21 mouse cellular contexts compared by ENCODE assay signal in genomic region chr16:34950935-34951334, GRCm38 (mm10).
"Had no signal": no experiment of that assay in that cellular context is flagged by ENCODE, and none has a peak within 500 bp of the region (broad histone marks: within the 10 kb centered on the region; RNA-seq: fewer than 3 reads in every experiment).

No protein-coding gene starts in this region.

- H3K36me3 ChIP-seq: liver, embryonic 15.5 days; midbrain, embryonic 12.5 days; midbrain, embryonic 15.5 days; neural tube, embryonic 12.5 days had no signal

- H3K4me1 ChIP-seq: limb, embryonic 13.5 days; liver, embryonic 15.5 days; midbrain, embryonic 12.5 days; midbrain, embryonic 15.5 days; neural tube, embryonic 15.5 days had no signal

- ATAC-seq: liver, embryonic 12.5 days; midbrain, embryonic 15.5 days had no signal

- H3K4me3 ChIP-seq: layer of hippocampus, adult 2 months; limb, embryonic 10.5 days; limb, embryonic 13.5 days; liver, embryonic 12.5 days; liver, embryonic 15.5 days; lung, embryonic 15.5 days; midbrain, embryonic 12.5 days; midbrain, embryonic 15.5 days; neural tube, embryonic 12.5 days; neural tube, embryonic 15.5 days had no signal

- H3K9ac ChIP-seq: limb, embryonic 13.5 days; liver, embryonic 12.5 days; liver, embryonic 15.5 days; lung, embryonic 15.5 days; midbrain, embryonic 12.5 days; midbrain, embryonic 15.5 days; neural tube, embryonic 12.5 days; neural tube, embryonic 15.5 days had no signal

- H3K27me3 ChIP-seq: limb, embryonic 13.5 days; liver, embryonic 12.5 days; liver, embryonic 15.5 days; lung, embryonic 15.5 days; midbrain, embryonic 12.5 days; midbrain, embryonic 15.5 days; neural tube, embryonic 12.5 days; neural tube, embryonic 15.5 days had no signal

- H3K27ac ChIP-seq: layer of hippocampus, adult 2 months; limb, embryonic 10.5 days; limb, embryonic 13.5 days; liver, embryonic 12.5 days; liver, embryonic 15.5 days; macrophage; midbrain, embryonic 12.5 days; midbrain, embryonic 15.5 days; neural tube, embryonic 12.5 days; neural tube, embryonic 15.5 days; stomach, postnatal 0 days had no signal

- H3K9me3 ChIP-seq: limb, embryonic 10.5 days; liver, embryonic 12.5 days; liver, embryonic 15.5 days; lung, embryonic 15.5 days; midbrain, embryonic 15.5 days; neural tube, embryonic 15.5 days had no signal

- H3K4me2 ChIP-seq: limb, embryonic 13.5 days; liver, embryonic 12.5 days; liver, embryonic 15.5 days; lung, embryonic 15.5 days; midbrain, embryonic 12.5 days; midbrain, embryonic 15.5 days; neural tube, embryonic 12.5 days; neural tube, embryonic 15.5 days had no signal

- DNase-seq: kidney, adult 2 months; kidney, postnatal 25 days; layer of hippocampus, adult 9-11 months; liver; lung, adult 18-20 months; right cerebral cortex, adult 18-20 months; right cerebral cortex, postnatal 14 days; right cerebral cortex, postnatal 4 days; thymus, postnatal 25 days had no signal
